Mouse (Mus musculus): ENCODE data around the gene Cfap61. TPM values are rescaled to one million over a fixed set of nuclear protein-coding genes. Genes with fewer than 3 reads are reported as not detected.

Gene Cfap61
- not detected for total RNA-seq (2023)

DNA sequence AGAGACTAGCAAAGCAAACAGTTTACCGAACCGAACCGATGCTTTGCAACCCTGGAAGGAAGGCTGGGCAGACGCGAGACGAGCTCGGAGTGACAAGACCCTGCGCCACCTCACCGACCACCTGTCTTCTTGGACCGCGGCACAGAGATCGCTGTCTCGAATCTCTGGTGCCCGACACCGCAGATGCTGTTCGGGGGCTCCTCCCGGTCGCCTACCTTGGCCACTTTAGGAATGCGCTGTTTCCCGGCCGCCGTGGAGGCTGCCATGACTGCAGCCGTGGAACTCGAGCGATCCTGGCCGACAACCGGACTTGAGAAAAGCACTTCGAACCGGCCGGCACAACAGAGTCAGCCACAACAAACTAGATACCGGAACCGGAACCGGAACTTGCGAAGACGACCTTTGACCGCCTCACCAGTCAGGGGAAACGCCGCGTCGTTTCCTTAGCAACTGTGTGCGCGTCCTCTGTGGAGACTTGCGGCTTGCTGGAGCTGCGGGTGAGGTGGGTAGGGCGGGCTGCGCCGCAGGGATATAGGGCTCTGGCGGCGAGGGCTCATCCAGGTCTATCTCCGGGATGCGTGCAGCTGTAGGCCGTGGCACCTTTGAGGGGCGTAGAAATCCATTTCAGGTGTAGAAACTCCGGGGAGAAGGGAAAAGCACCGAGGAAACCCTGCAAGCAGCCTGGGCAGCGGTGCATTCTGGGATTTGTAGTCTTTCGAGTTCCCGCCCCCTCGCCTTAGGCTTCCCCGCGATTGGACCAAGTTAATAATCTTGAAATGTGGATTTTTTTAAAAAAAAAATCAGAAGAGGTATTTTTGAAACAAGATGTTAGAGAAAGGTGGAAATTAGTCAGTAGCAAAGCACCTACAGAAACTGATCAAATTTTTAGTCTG lies at the start of gene Cfap61, which contains the start of gene Crnkl1:
TSS of gene Cfap61 (plus strand) at position 446 of the 893 bp plus-strand sequence.
TSS of gene Crnkl1 (minus strand) at position 676 of the 893 bp plus-strand sequence.

DNA sequence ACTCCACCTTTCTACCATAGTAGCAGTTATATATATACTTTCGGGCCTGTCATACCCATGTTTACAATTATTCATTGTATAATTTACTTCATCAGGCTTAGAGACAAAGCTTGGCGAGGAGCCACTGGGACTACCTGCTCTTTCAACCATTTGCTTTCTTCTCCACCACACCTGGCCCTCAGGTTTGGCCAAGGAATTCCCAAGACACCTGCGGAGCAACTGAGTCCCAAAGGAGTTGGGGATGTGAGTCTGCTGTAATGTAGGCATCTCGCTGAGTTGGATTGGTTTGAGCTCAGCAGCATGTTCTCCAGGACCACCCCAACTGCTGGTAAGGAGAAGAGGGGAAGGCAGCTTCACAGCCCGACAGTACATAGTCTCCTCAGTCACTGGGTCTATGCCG lies 32.7 kb upstream of the Cfap61 start, which contains the start of gene Naa20:
TSS of gene Naa20 (plus strand) at position 239 of the 400 bp plus-strand sequence.

DNA sequence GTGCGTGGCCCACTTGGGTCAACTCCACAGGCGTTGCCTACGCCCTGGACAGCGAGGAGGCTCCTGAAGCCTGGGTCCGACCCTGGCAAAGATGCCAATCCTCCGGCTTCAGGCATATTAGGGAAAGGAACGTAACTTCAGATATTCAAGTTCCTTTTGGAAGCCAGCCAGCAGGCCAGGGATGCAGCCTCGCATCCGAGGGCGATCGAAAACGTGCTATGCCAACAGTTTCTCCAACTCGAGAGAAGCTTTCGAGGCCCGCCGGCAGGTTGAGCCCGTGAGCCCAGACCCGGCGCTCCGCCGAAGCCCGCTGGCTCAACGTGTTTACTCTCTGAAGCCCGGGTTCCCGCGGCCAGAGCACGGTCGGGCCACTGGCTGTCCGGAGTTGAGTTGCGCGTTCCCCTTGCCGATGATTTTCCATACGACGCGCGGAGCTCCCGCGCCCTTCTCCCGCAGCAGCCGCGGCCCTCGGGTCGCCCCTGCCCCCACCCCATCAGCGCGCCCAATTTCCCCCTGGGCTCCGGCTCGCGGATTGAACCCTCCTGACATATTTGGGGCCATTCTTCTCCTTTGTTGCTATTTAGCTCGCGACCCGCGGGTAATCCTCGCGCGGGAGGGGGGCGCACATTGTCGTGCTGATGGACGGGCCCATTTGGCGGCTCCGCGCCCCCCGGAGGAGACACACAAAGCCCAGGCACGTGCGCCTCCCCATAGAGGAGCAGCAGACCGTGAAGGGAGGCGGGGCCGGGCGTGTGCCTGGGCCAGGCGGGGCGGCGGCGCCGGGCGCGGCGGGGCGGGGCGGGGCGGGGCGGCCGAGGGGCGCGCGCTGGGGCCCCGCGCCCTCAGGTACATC lies 286.7 kb downstream of the Cfap61 start, which contains the start of gene Insm1:
TSS of gene Insm1 (plus strand) at position 846 of the 853 bp plus-strand sequence.

Other genes starting within 250 kb of the Cfap61 start
- gene Naa20, start 32.7 kb upstream of the Cfap61 start, total RNA-seq (2023): 10 to 100 TPM; 18.3 to 25.1 TPM
- 10 to 100 TPM; 51.8 to 55.5 TPM for gene Crnkl1, start 230 bp downstream of the Cfap61 start, total RNA-seq (2023)

All from neutrophil, adult 59 days (primary cell).